Mouse (Mus musculus): ENCODE measurements at regions not wholly inside any gene's neighbourhood (a gene's known extent, or its start where the extent isn't known, plus 50 kb on each side); places are given as distances from the start of the nearest gene placed in this dataset.
A peak's percentile ranks its signal among the peaks of the same experiment; 100 is the strongest.
"Not testable (repeated sequence)": the region's sequence is repeated elsewhere in the genome, so short reads cannot be mapped to it uniquely, and the experiment has no call there.

DNA sequence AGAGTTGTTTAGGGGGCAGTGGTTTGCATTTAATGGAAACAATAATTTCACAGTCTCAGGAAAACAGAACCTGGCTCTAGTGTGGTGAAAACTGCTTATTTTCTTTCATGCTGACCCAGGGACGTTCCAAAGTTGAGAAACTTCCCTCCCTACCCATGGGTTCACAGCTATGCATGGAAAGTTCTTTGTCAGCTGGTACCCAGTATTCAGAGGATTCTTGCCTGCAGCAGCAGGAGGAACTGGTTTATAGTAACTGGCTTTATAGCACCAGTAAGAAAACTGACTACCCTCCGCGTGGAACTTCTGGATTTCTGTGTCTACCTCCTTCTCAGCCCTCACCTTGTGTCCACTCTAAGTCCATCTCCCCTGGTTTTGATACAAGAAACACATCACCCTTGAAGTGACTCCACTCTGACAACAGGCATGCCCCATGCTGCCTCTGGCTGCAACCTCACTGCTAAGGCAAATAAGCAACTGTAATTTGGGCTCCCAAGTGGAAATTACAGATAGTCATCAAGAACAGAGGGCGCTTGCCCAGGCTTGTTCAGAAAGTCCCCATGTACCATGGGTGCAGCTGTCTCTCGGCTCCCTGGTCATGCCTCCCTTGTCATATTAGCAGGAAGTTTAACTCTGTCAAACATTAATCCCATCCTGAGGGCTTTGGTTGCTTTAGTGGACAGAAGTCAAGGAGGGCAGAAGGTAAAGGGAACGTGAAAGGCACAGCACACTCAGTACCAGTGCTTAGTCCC is 60.6 kb upstream of the Itm2b start:
- Histone ChIP-seq H3K27ac (ENCODE audit: insufficient read depth, low read length) (0 out of 2 replicates have a peak overlapping the region, but pooled peaks have one; percentile 18), H3K4me3 (ENCODE audit: low read depth, low read length) (no peak overlapping the region), H3K27me3 (ENCODE audit: control insufficient read depth, insufficient read depth, low read length, poor library complexity, severe bottlenecking) (no peaks in the 10 kb centered on the region), H3K4me1 (ENCODE audit: control insufficient read depth, insufficient read depth, low read length) (no peaks in the 10 kb centered on the region), H3K9ac (ENCODE audit: low read depth, poor library complexity, severe bottlenecking) (no peak overlapping the region), H3K36me3 (ENCODE audit: control insufficient read depth, insufficient read depth, low read length, poor library complexity, severe bottlenecking) (no peaks in the 10 kb centered on the region), H3K9me3 (replicated peaks; ENCODE audit: control insufficient read depth, insufficient read depth, low read length, poor library complexity, severe bottlenecking) (no peaks in the 10 kb centered on the region)
- TF ChIP-seq EP300 (IDR thresholded peaks at IDR 0.05; ENCODE audit: insufficient read depth, low read depth, low read length) = no peak
- no peak for TF ChIP-seq CTCF (IDR thresholded peaks at IDR 0.05; ENCODE audit: low read depth, low read length)
- no peak for TF ChIP-seq POLR2A (IDR thresholded peaks at IDR 0.05; ENCODE audit: insufficient read depth, low read length)

DNA sequence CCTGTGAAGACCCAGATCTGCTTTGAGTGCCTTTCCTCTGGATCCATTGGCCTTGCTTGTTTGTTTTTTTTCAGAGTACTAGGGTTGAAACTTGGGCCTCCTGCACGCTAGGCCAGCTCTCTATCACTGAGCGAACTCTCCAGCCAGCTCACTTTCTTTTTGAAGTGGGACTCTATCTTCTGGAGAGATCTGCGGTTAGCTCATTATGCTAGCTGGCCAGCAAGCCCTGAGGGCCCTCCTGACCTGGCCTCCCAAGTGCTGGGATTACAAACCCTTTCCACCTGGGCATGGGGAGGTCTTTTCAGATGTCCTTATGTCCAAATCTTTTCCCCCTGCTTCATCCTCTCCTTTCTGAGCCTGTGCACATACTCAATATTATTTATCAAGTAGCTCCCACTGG is 59.6 kb upstream of the Itm2b start:
- H3K9ac ChIP-seq (ENCODE audit: low read depth, poor library complexity, severe bottlenecking) = no peak overlapping the region
- no peaks in the 10 kb centered on the region for H3K36me3 ChIP-seq (ENCODE audit: control insufficient read depth, insufficient read depth, low read length, poor library complexity, severe bottlenecking)
- H3K27ac ChIP-seq (ENCODE audit: insufficient read depth, low read length) = no peak overlapping the region
- no peaks in the 10 kb centered on the region for H3K9me3 ChIP-seq (replicated peaks; ENCODE audit: control insufficient read depth, insufficient read depth, low read length, poor library complexity, severe bottlenecking)
- no peak overlapping the region for H3K4me3 ChIP-seq (ENCODE audit: low read depth, low read length)
- TF ChIP-seq EP300 (IDR thresholded peaks at IDR 0.05; ENCODE audit: insufficient read depth, low read depth, low read length) (no peak), POLR2A (IDR thresholded peaks at IDR 0.05; ENCODE audit: insufficient read depth, low read length) (no peak), CTCF (IDR thresholded peaks at IDR 0.05; ENCODE audit: low read depth, low read length) (no peak)
- H3K4me1 ChIP-seq (ENCODE audit: control insufficient read depth, insufficient read depth, low read length) = no peaks in the 10 kb centered on the region
- H3K27me3 ChIP-seq (ENCODE audit: control insufficient read depth, insufficient read depth, low read length, poor library complexity, severe bottlenecking) = no peaks in the 10 kb centered on the region

DNA sequence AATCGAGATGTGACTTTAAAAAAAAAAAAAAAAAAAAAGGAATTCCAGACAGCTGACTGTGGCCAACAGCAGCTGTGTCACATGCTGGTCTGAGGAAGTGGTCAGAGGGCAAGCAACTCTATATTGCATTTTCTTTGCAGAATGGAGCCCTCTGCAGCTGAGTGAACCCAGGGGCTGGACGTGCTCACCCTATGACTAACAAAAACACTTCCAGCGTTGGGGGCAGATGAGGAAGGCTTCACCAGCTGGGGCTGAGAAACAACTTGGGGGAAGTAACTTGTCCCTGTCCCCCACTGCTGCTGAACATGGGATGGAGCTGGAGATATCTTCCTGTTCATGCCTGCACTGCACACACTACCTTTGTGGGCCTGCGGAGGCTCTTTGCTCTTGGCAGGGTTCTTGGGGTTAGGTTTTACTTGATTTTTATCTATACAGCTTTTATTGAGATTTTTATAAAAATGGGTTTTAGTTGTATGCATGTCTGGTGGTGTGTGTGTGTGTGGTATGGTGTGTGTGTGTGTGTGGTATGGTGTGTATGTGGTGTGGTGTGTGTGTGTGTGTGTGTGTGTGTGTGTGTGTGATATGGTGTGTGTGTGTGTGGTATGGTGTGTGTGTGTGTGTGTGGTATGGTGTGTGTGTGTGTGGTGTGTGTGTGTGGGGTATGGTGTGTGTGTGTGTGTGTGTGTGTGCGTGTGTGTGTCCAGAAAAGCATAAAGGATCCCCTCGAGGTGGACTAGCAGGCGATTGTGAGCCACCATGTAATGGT is 57.0 kb upstream of the Itm2b start:
- no peak overlapping the region for H3K4me3 ChIP-seq (ENCODE audit: low read depth, low read length)
- no peaks in the 10 kb centered on the region for H3K27me3 ChIP-seq (ENCODE audit: control insufficient read depth, insufficient read depth, low read length, poor library complexity, severe bottlenecking)
- no peak overlapping the region for H3K9ac ChIP-seq (ENCODE audit: low read depth, poor library complexity, severe bottlenecking)
- H3K36me3 ChIP-seq (ENCODE audit: control insufficient read depth, insufficient read depth, low read length, poor library complexity, severe bottlenecking) = no peaks in the 10 kb centered on the region
- no peaks in the 10 kb centered on the region for H3K9me3 ChIP-seq (replicated peaks; ENCODE audit: control insufficient read depth, insufficient read depth, low read length, poor library complexity, severe bottlenecking)
- TF ChIP-seq POLR2A (IDR thresholded peaks at IDR 0.05; ENCODE audit: insufficient read depth, low read length) (no peak), EP300 (IDR thresholded peaks at IDR 0.05; ENCODE audit: insufficient read depth, low read depth, low read length) (no peak), CTCF (IDR thresholded peaks at IDR 0.05; ENCODE audit: low read depth, low read length) (no peak)
- H3K27ac ChIP-seq (ENCODE audit: insufficient read depth, low read length) = no peak overlapping the region
- H3K4me1 ChIP-seq (ENCODE audit: control insufficient read depth, insufficient read depth, low read length) = no peaks in the 10 kb centered on the region

DNA sequence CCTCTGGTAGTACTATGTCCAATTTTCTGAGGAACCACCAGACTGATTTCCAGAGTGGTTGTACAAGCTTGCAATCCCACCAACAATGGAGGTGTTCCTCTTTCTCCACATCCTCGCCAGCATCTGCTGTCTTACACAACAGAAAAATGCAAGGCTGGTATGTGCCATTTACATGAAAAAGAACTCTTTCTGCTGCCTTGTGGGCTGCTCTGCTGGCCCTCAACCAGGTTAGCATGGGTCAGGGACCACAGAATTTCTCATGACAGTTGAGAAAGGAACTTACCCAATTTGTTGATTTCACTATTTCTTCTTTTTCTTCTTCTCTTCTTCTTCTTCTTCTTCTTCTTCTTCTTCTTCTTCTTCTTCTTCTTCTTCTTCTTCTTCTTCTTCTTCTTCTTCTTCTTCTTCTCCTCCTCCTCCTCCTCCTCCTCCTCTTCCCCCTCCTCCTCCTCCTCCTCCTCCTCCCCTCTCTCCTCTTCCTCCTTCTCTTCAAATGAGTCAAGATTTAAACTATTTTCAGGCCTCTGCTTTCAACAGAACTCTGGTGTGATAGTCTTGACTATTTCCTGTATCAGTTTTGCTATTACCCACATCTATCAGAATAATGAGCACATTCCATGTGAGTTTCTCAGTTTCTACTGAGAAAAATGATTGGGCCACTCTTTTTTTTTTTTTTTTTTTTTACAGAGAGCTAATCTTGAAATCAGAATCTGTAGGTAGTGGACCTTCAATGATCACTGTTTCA is 56.3 kb upstream of the Itm2b start:
- H3K9me3 ChIP-seq (replicated peaks; ENCODE audit: control insufficient read depth, insufficient read depth, low read length, poor library complexity, severe bottlenecking); H3K4me1 ChIP-seq (ENCODE audit: control insufficient read depth, insufficient read depth, low read length); H3K27ac ChIP-seq (ENCODE audit: insufficient read depth, low read length); H3K27me3 ChIP-seq (ENCODE audit: control insufficient read depth, insufficient read depth, low read length, poor library complexity, severe bottlenecking); H3K4me3 ChIP-seq (ENCODE audit: low read depth, low read length); H3K9ac ChIP-seq (ENCODE audit: low read depth, poor library complexity, severe bottlenecking); H3K36me3 ChIP-seq (ENCODE audit: control insufficient read depth, insufficient read depth, low read length, poor library complexity, severe bottlenecking): not testable (repeated sequence)

DNA sequence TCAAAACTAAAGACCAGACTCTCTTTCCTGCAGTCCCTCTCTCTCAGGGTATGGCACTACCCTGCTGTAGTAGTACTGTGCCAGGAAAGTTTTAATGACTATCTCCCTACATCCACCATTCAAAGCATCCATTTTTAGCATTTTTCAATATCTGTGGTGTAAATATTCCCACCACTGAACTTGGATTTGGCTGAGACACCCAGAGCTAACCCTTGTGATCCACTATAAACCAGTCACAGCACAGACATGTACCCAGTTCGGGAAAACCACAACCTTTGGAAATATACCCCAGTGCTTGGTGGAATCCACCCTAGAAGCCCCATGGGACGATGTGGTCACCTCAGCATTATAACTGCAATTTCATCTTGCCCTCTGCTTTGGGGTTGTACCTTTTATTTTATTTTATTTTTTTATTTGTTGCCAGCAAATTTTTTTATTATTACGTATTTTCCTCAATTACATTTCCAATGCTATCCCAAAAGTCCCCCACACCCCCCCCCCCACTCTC is 54.8 kb upstream of the Itm2b start:
- Histone ChIP-seq H3K36me3 (ENCODE audit: control insufficient read depth, insufficient read depth, low read length, poor library complexity, severe bottlenecking) (no peaks in the 10 kb centered on the region), H3K4me3 (ENCODE audit: low read depth, low read length) (no peak overlapping the region), H3K9ac (ENCODE audit: low read depth, poor library complexity, severe bottlenecking) (no peak overlapping the region), H3K4me1 (ENCODE audit: control insufficient read depth, insufficient read depth, low read length) (no peaks in the 10 kb centered on the region), H3K27me3 (ENCODE audit: control insufficient read depth, insufficient read depth, low read length, poor library complexity, severe bottlenecking) (no peaks in the 10 kb centered on the region), H3K27ac (ENCODE audit: insufficient read depth, low read length) (no peak overlapping the region), H3K9me3 (replicated peaks; ENCODE audit: control insufficient read depth, insufficient read depth, low read length, poor library complexity, severe bottlenecking) (no peaks in the 10 kb centered on the region)
- no peak for TF ChIP-seq EP300 (IDR thresholded peaks at IDR 0.05; ENCODE audit: insufficient read depth, low read depth, low read length)
- no peak for TF ChIP-seq POLR2A (IDR thresholded peaks at IDR 0.05; ENCODE audit: insufficient read depth, low read length)
- no peak for TF ChIP-seq CTCF (IDR thresholded peaks at IDR 0.05; ENCODE audit: low read depth, low read length)

Measured in ES-Bruce4 (cell line).